Comparison of ENCODE assay signal across 19 mouse cellular contexts in genomic region chr19:53572607-53573006, GRCm38 (mm10). TPM values are rescaled to one million over a fixed set of nuclear protein-coding genes. Genes with fewer than 3 reads are reported as not detected.
DNase-seq lines count a peak whose midpoint lies in the region; ATAC-seq and TF ChIP-seq lines count a peak whose summit lies in the region.
"Had no signal": no experiment of that assay in that cellular context is flagged by ENCODE, and none has a peak within 500 bp of the region (broad histone marks: within the 10 kb centered on the region; RNA-seq: fewer than 3 reads in every experiment).

No protein-coding gene starts in this region.

- no peaks in the 10 kb centered on the region for H3K4me1 ChIP-seq in forebrain, embryonic 11.5 days (replicated peaks; ENCODE audit: control insufficient read depth, insufficient read depth, low read length)
- H3K4me1 ChIP-seq in forebrain, embryonic 13.5 days = no peaks in the 10 kb centered on the region
- peaks cover 11% of the 10 kb centered on the region for H3K4me1 ChIP-seq in liver, embryonic 11.5 days (replicated peaks; ENCODE audit: control insufficient read depth, insufficient read depth, low read length)
- H3K4me1 ChIP-seq in stomach, postnatal 0 days (replicated peaks; ENCODE audit: control insufficient read depth, insufficient read depth) = no peaks in the 10 kb centered on the region
- H3K4me1 ChIP-seq: hindbrain, embryonic 12.5 days; limb, embryonic 13.5 days had no signal

- WGBS in forebrain, embryonic 11.5 days = 91% methylated on average over 12 of the region's 12 CpGs
- WGBS in forebrain, embryonic 13.5 days = 83% methylated on average over 12 of the region's 12 CpGs
- 76% methylated on average over 12 of the region's 12 CpGs for WGBS in liver, embryonic 11.5 days
- 24% methylated on average over 12 of the region's 12 CpGs for WGBS in stomach, postnatal 0 days

- H3K27ac ChIP-seq in forebrain, embryonic 11.5 days (ENCODE audit: low read depth, low read length) = no peak overlapping the region
- no peak overlapping the region for H3K27ac ChIP-seq in forebrain, embryonic 13.5 days
- H3K27ac ChIP-seq in liver, embryonic 11.5 days (ENCODE audit: low read depth, low read length) = no peak overlapping the region
- no peak overlapping the region for H3K27ac ChIP-seq in stomach, postnatal 0 days (replicated peaks)
- H3K27ac ChIP-seq: hindbrain, embryonic 12.5 days; limb, embryonic 13.5 days; liver, embryonic 15.5 days; midbrain, embryonic 13.5 days had no signal

- no peak overlapping the region for H3K4me2 ChIP-seq in forebrain, embryonic 11.5 days (ENCODE audit: low read depth, low read length, severe bottlenecking)
- H3K4me2 ChIP-seq in forebrain, embryonic 13.5 days = no peak overlapping the region
- H3K4me2 ChIP-seq in liver, embryonic 11.5 days = no peak overlapping the region
- no peak overlapping the region for H3K4me2 ChIP-seq in stomach, postnatal 0 days (replicated peaks; ENCODE audit: low read depth)
- H3K4me2 ChIP-seq: heart, embryonic 11.5 days; hindbrain, embryonic 12.5 days; limb, embryonic 13.5 days; liver, embryonic 15.5 days; midbrain, embryonic 13.5 days had no signal

- no peak for TF ChIP-seq EP300 in stomach, postnatal 0 days (optimal IDR thresholded peaks at IDR 0.05)

- no peak overlapping the region for H3K4me3 ChIP-seq in forebrain, embryonic 11.5 days (ENCODE audit: low read depth, low read length)
- no peak overlapping the region for H3K4me3 ChIP-seq in forebrain, embryonic 13.5 days
- no peak overlapping the region for H3K4me3 ChIP-seq in liver, embryonic 11.5 days (ENCODE audit: low read depth, low read length)
- no peak overlapping the region for H3K4me3 ChIP-seq in stomach, postnatal 0 days (ENCODE audit: low read depth, low read length)
- H3K4me3 ChIP-seq: hindbrain, embryonic 12.5 days; limb, embryonic 13.5 days; liver, embryonic 15.5 days; midbrain, embryonic 13.5 days had no signal

- H3K36me3 ChIP-seq in forebrain, embryonic 11.5 days (ENCODE audit: control insufficient read depth, insufficient read depth, low read length) = no peaks in the 10 kb centered on the region
- H3K36me3 ChIP-seq in forebrain, embryonic 13.5 days (ENCODE audit: poor library complexity, severe bottlenecking) = no peaks in the 10 kb centered on the region
- H3K36me3 ChIP-seq in liver, embryonic 11.5 days (ENCODE audit: control insufficient read depth, insufficient read depth, low read length) = no peaks in the 10 kb centered on the region
- no peaks in the 10 kb centered on the region for H3K36me3 ChIP-seq in stomach, postnatal 0 days (ENCODE audit: control insufficient read depth, insufficient read depth, low read length)
- H3K36me3 ChIP-seq: hindbrain, embryonic 12.5 days; limb, embryonic 13.5 days; liver, embryonic 15.5 days; midbrain, embryonic 13.5 days had no signal

- H3K9ac ChIP-seq in forebrain, embryonic 11.5 days (ENCODE audit: low read length) = no peak overlapping the region
- no peak overlapping the region for H3K9ac ChIP-seq in forebrain, embryonic 13.5 days
- no peak overlapping the region for H3K9ac ChIP-seq in liver, embryonic 11.5 days (ENCODE audit: low read depth, low read length)
- H3K9ac ChIP-seq in stomach, postnatal 0 days (ENCODE audit: low read length) = no peak overlapping the region
- H3K9ac ChIP-seq: hindbrain, embryonic 12.5 days; limb, embryonic 13.5 days; liver, embryonic 15.5 days; midbrain, embryonic 13.5 days had no signal

- ATAC-seq in forebrain, embryonic 11.5 days (replicated peaks; ENCODE audit: low FRiP score) = no peak
- ATAC-seq in forebrain, embryonic 13.5 days = no peak
- ATAC-seq in liver, embryonic 11.5 days (replicated peaks; ENCODE audit: low FRiP score) = no peak
- ATAC-seq in stomach, postnatal 0 days (ENCODE audit: low FRiP score, low TSS enrichment) = no peak
- ATAC-seq: midbrain, embryonic 13.5 days had no signal

- no peaks in the 10 kb centered on the region for H3K9me3 ChIP-seq in forebrain, embryonic 11.5 days (ENCODE audit: control insufficient read depth, low read length)
- no peaks in the 10 kb centered on the region for H3K9me3 ChIP-seq in forebrain, embryonic 13.5 days (replicated peaks)
- no peaks in the 10 kb centered on the region for H3K9me3 ChIP-seq in liver, embryonic 11.5 days (ENCODE audit: control insufficient read depth, low read length)
- no peaks in the 10 kb centered on the region for H3K9me3 ChIP-seq in stomach, postnatal 0 days (ENCODE audit: control insufficient read depth, low read length)
- H3K9me3 ChIP-seq: hindbrain, embryonic 12.5 days; limb, embryonic 13.5 days; liver, embryonic 15.5 days; midbrain, embryonic 13.5 days had no signal

- DNase-seq in forebrain, embryonic 11.5 days (ENCODE audit: low spot score) = peak; percentile 25
- peak; percentile 9 for DNase-seq in liver, embryonic 11.5 days (ENCODE audit: low spot score)
- DNase-seq in liver = no peak
- DNase-seq in urinary bladder, postnatal 25 days (ENCODE audit: low spot score) = peak; percentile 0
- no peak for DNase-seq in urinary bladder, postnatal 10 days (ENCODE audit: low spot score)
- peak; percentile 14 for DNase-seq in stomach, postnatal 0 days (ENCODE audit: low spot score)
- no peak for DNase-seq in ovary, postnatal 14 days (ENCODE audit: low spot score)
- DNase-seq: adrenal gland, postnatal 10 days; cerebellum, adult 8-10 months; heart, postnatal 10 days; kidney, adult 9 months; kidney, postnatal 25 days; right cerebral cortex, postnatal 4 days had no signal

- TF ChIP-seq CTCF in stomach, postnatal 0 days (IDR thresholded peaks at IDR 0.05; ENCODE audit: low read depth) = no peak

- no peaks in the 10 kb centered on the region for H3K27me3 ChIP-seq in forebrain, embryonic 11.5 days (ENCODE audit: control insufficient read depth, insufficient read depth, low read length)
- no peaks in the 10 kb centered on the region for H3K27me3 ChIP-seq in forebrain, embryonic 13.5 days
- H3K27me3 ChIP-seq in liver, embryonic 11.5 days (replicated peaks; ENCODE audit: control insufficient read depth, insufficient read depth, low read length) = no peaks in the 10 kb centered on the region
- H3K27me3 ChIP-seq in stomach, postnatal 0 days (ENCODE audit: control insufficient read depth, insufficient read depth, low read length) = no peaks in the 10 kb centered on the region
- H3K27me3 ChIP-seq: hindbrain, embryonic 12.5 days; limb, embryonic 13.5 days; liver, embryonic 15.5 days; midbrain, embryonic 13.5 days had no signal

RNA-seq across cellular contexts. Expression of gene Nutf2-ps1, which starts 16.3 kb away (rescaled TPM):
- 433 and 467 TPM in 2 replicates for polyA plus RNA-seq in forebrain, embryonic 11.5 days (2014; fragmentation: Nextera tagmentation; extraction: Ambion mirVana)
- 412 and 436 TPM in 2 replicates for polyA plus RNA-seq in forebrain, embryonic 13.5 days (2015; fragmentation: Nextera tagmentation; extraction: Ambion mirVana)
- polyA plus RNA-seq in liver, embryonic 11.5 days (2014; fragmentation: Nextera tagmentation; extraction: Ambion mirVana) = 400 and 410 TPM in 2 replicates
- polyA plus RNA-seq in stomach, postnatal 0 days (2015; fragmentation: Nextera tagmentation; extraction: Ambion mirVana) = 168 and 177 TPM in 2 replicates

RNA-seq across cellular contexts. Expression of gene Smc3, which starts 27.6 kb away (rescaled TPM):
- 94.1 and 101 TPM in 2 replicates for polyA plus RNA-seq in forebrain, embryonic 11.5 days (2014; fragmentation: Nextera tagmentation; extraction: Ambion mirVana)
- polyA plus RNA-seq in forebrain, embryonic 13.5 days (2015; fragmentation: Nextera tagmentation; extraction: Ambion mirVana) = 87.3 and 87.4 TPM in 2 replicates
- polyA plus RNA-seq in liver, embryonic 11.5 days (2014; fragmentation: Nextera tagmentation; extraction: Ambion mirVana) = 80.6 and 82.5 TPM in 2 replicates
- polyA plus RNA-seq in stomach, postnatal 0 days (2015; fragmentation: Nextera tagmentation; extraction: Ambion mirVana) = 24.9 and 27.0 TPM in 2 replicates

RNA-seq across cellular contexts. Expression of gene Dusp5, which starts 43.7 kb away (rescaled TPM):
- polyA plus RNA-seq in forebrain, embryonic 11.5 days (2014; fragmentation: Nextera tagmentation; extraction: Ambion mirVana) = 4.4 and 4.5 TPM in 2 replicates
- polyA plus RNA-seq in forebrain, embryonic 13.5 days (2015; fragmentation: Nextera tagmentation; extraction: Ambion mirVana) = 1.5 and 1.8 TPM in 2 replicates
- 6.7 TPM in 2 replicates for polyA plus RNA-seq in liver, embryonic 11.5 days (2014; fragmentation: Nextera tagmentation; extraction: Ambion mirVana)
- polyA plus RNA-seq in stomach, postnatal 0 days (2015; fragmentation: Nextera tagmentation; extraction: Ambion mirVana) = 14.1 and 18.5 TPM in 2 replicates

Comparison
In these comparisons a context has a peak if more than half of its experiments do, and no peak if none do; other contexts are left out.
1. DNase-seq: peak in forebrain, embryonic 11.5 days (single experiment), liver, embryonic 11.5 days (single experiment), urinary bladder, postnatal 25 days (single experiment) and stomach, postnatal 0 days (single experiment); none in liver (single experiment), urinary bladder, postnatal 10 days (single experiment) and ovary, postnatal 14 days (single experiment).